Mouse (Mus musculus) MEL (cell line): Measurements from ENCODE around the gene Zbtb1. TPM values are rescaled to one million over a fixed set of nuclear protein-coding genes. Genes with fewer than 3 reads are reported as not detected.
A peak's percentile ranks its signal among the peaks of the same experiment; 100 is the strongest.

Experiments
- DNase-seq: peaks from one replicate; pipeline ENCODE4 v3.0.0; 2011; ENCODE audit warnings: low read depth, low spot score
- H3K27ac ChIP-seq: 2 replicates; pipeline ENCODE4 v1.5.1; 2012; ENCODE audit warnings: low read depth, mild to moderate bottlenecking, control low read depth, low read length, moderate library complexity; ENCODE audit not compliant: control insufficient read depth
- H3K27me3 ChIP-seq, 2 experiments: fragments of 150-350 bp in 1 of 2; sonication (generic) in 1 of 2; 2 replicates each; pipeline ENCODE4 v1.6.1; 2012; ENCODE audit warnings: low read length in 2 of 2, mild to moderate bottlenecking in 2 of 2, improper control_type of control experiment in 1 of 2, moderate library complexity in 1 of 2; ENCODE audit not compliant: insufficient read depth in 2 of 2, control insufficient read depth in 1 of 2
- H3K36me3 ChIP-seq, 2 experiments: 2 replicates each; pipeline ENCODE4 v1.6.1; 2012 to 2014; ENCODE audit warnings: low read length in 2 of 2, improper control_type of control experiment in 1 of 2, inconsistent platforms in 1 of 2, mild to moderate bottlenecking in 1 of 2; ENCODE audit not compliant: insufficient read depth in 2 of 2, control insufficient read depth in 1 of 2
- H3K4me1 ChIP-seq, 2 experiments: fragments of 150-350 bp in 1 of 2; sonication (generic) in 1 of 2; 2 replicates each; pipeline ENCODE4 v1.6.1; 2012; ENCODE audit warnings: low read length in 2 of 2, improper control_type of control experiment in 1 of 2, mild to moderate bottlenecking in 1 of 2; ENCODE audit not compliant: insufficient read depth in 2 of 2, control insufficient read depth in 1 of 2
- H3K4me3 ChIP-seq, 2 experiments: fragments of 150-350 bp in 1 of 2; sonication (generic) in 1 of 2; 2 replicates each; pipeline ENCODE4 v1.5.1; 2012; ENCODE audit warnings: low read depth in 2 of 2, low read length in 2 of 2, mild to moderate bottlenecking in 2 of 2, moderate library complexity in 2 of 2, control low read depth in 1 of 2, improper control_type of control experiment in 1 of 2; ENCODE audit not compliant: control insufficient read depth in 1 of 2, insufficient read depth in 1 of 2
- H3K79me2 ChIP-seq: 2 replicates; pipeline ENCODE4 v1.6.1; 2012; ENCODE audit warnings: mild to moderate bottlenecking, low read length, moderate library complexity; ENCODE audit not compliant: control insufficient read depth, poor library complexity, insufficient read depth
- H3K9ac ChIP-seq: 2 replicates; pipeline ENCODE4 v1.6.1; 2012; ENCODE audit warnings: low read depth, mild to moderate bottlenecking, control low read depth, low read length, moderate library complexity; ENCODE audit not compliant: control insufficient read depth, poor library complexity, severe bottlenecking
- H3K9me3 ChIP-seq: fragments of 150-350 bp; sonication (generic); replicated peaks from 2 replicates; pipeline ENCODE4 v1.6.1; 2012; ENCODE audit warnings: mild to moderate bottlenecking, low read length, improper control_type of control experiment, moderate library complexity; ENCODE audit not compliant: insufficient read depth
- BHLHE40 ChIP-seq: IDR thresholded peaks from 2 replicates; pipeline ENCODE4 v1.6.1; 2012; ENCODE audit warnings: low read depth, mild to moderate bottlenecking, inconsistent platforms, low read length, improper control_type of control experiment, borderline replicate concordance
- CHD1 ChIP-seq: IDR thresholded peaks from 2 replicates; pipeline ENCODE4 v1.6.1; 2012; ENCODE audit warnings: low read depth, mild to moderate bottlenecking, inconsistent platforms, low read length, improper control_type of control experiment
- CTCF ChIP-seq, 3 experiments: IDR thresholded peaks in 2 of 3; conservative IDR thresholded peaks in 1 of 3; 2 replicates each; pipeline ENCODE4 v1.5.1; 2011 to 2012; ENCODE audit warnings: low read length in 3 of 3, low read depth in 2 of 3, mild to moderate bottlenecking in 2 of 3, improper control_type of control experiment in 1 of 3, inconsistent platforms in 1 of 3, mixed read lengths in 1 of 3, moderate library complexity in 1 of 3; ENCODE audit not compliant: control insufficient read depth in 1 of 3, insufficient read depth in 1 of 3, poor library complexity in 1 of 3, severe bottlenecking in 1 of 3
- HCFC1 ChIP-seq: IDR thresholded peaks from 2 replicates; pipeline ENCODE4 v1.6.1; 2012; ENCODE audit warnings: low read depth, mild to moderate bottlenecking, inconsistent platforms, low read length, improper control_type of control experiment, moderate library complexity
- MAX ChIP-seq: IDR thresholded peaks from 2 replicates; pipeline ENCODE4 v1.6.1; 2011; ENCODE audit warnings: low read length, improper control_type of control experiment
- MYB ChIP-seq: IDR thresholded peaks from 2 replicates; pipeline ENCODE4 v1.6.1; 2011; ENCODE audit warnings: mild to moderate bottlenecking, low read depth, low read length, improper control_type of control experiment
- MYC ChIP-seq: IDR thresholded peaks from 2 replicates; pipeline ENCODE4 v1.6.1; 2011; ENCODE audit warnings: low read depth, mild to moderate bottlenecking, low read length, improper control_type of control experiment, moderate library complexity
- NRF1 ChIP-seq: IDR thresholded peaks from 2 replicates; pipeline ENCODE4 v1.6.1; 2014; ENCODE audit warnings: low read depth, mild to moderate bottlenecking, inconsistent platforms, low read length, improper control_type of control experiment, moderate library complexity; ENCODE audit not compliant: poor library complexity, insufficient read depth, severe bottlenecking
- POLR2A ChIP-seq, 2 experiments: IDR thresholded peaks; 2 replicates each; pipeline ENCODE4 v1.6.1; 2011 to 2012; ENCODE audit warnings: low read length in 2 of 2, mild to moderate bottlenecking in 2 of 2, control low read depth in 1 of 2, improper control_type of control experiment in 1 of 2, low read depth in 1 of 2, moderate library complexity in 1 of 2; ENCODE audit not compliant: control insufficient read depth in 1 of 2, insufficient read depth in 1 of 2, poor library complexity in 1 of 2
- POLR2AphosphoS2 ChIP-seq: IDR thresholded peaks from 2 replicates; pipeline ENCODE4 v1.6.1; 2011; ENCODE audit warnings: low read length, improper control_type of control experiment
- RAD21 ChIP-seq: IDR thresholded peaks from 2 replicates; pipeline ENCODE4 v1.6.1; 2011; ENCODE audit warnings: mild to moderate bottlenecking, low read depth, low read length, improper control_type of control experiment
- SIN3A ChIP-seq: IDR thresholded peaks from 2 replicates; pipeline ENCODE4 v1.6.1; 2012; ENCODE audit warnings: low read length, improper control_type of control experiment, inconsistent platforms
- TCF12 ChIP-seq: IDR thresholded peaks from 2 replicates; pipeline ENCODE4 v1.6.1; 2014; ENCODE audit warnings: low read depth, mild to moderate bottlenecking, inconsistent platforms, low read length, improper control_type of control experiment, moderate library complexity
- UBTF ChIP-seq: IDR thresholded peaks from 2 replicates; pipeline ENCODE4 v1.6.1; 2012; ENCODE audit warnings: low read depth, mild to moderate bottlenecking, inconsistent platforms, low read length, improper control_type of control experiment, moderate library complexity, borderline replicate concordance; ENCODE audit not compliant: insufficient read depth
- ZC3H11A ChIP-seq: IDR thresholded peaks from 2 replicates; pipeline ENCODE4 v1.6.1; 2012; ENCODE audit warnings: low read depth, mild to moderate bottlenecking, inconsistent platforms, low read length, improper control_type of control experiment
- ZNF384 ChIP-seq: IDR thresholded peaks from 2 replicates; pipeline ENCODE4 v1.6.1; 2012; ENCODE audit warnings: low read depth, mild to moderate bottlenecking, inconsistent platforms, low read length, improper control_type of control experiment
- polyA plus RNA-seq, 2 experiments: library from polyadenylated mRNA; stranded (reverse) in 1 of 2; unstranded in 1 of 2; fragments of >175 nt in 1 of 2; fragments of >200 nt in 1 of 2; gene quantifications; 2 replicates each; pipeline versions ENCODE4 v1.2.1 to v1.2.4; 2012; ENCODE audit warnings: low replicate concordance in 2 of 2, low read depth in 1 of 2; ENCODE audit not compliant: insufficient read length in 2 of 2, insufficient read depth in 1 of 2, missing spikeins in 1 of 2
- total RNA-seq: library from RNA; depleted of rRNA; stranded (reverse); fragments of 300-350 nt; gene quantifications from 2 replicates; pipeline ENCODE4 v1.2.3, GENCODE M21; 2012

The Zbtb1 gene
- total and polyA plus RNA-seq, 3 experiments, result 5.1 to 7.0 TPM; not detected in 1

- Histone ChIP-seq H3K9ac (no peak overlapping the region), H3K4me1 (peaks cover 2 to 3% of the 10 kb centered on the region in 2 experiments; a peak in 1 of 4 replicates), H3K36me3 (peaks cover 0 to 5% of the 10 kb centered on the region in 2 experiments; a peak in 1 of 4 replicates), H3K9me3 (no peaks in the 10 kb centered on the region), H3K4me3 (peak overlapping the region in 1 of 2 experiments; percentile 68; a peak in 1 of 4 replicates), H3K27me3 (no peaks in the 10 kb centered on the region), H3K27ac (no peak overlapping the region), H3K79me2 (no peaks in the 10 kb centered on the region; the same call in 1 of the 2 replicates)
- DNase-seq, result no peak
- TF ChIP-seq HCFC1, result no peak
- TF ChIP-seq MAX, result no peak
- no peak for TF ChIP-seq RAD21
- no peak for TF ChIP-seq UBTF
- no peak for TF ChIP-seq MYC
- TF ChIP-seq BHLHE40, result no peak
Observed at GRCm38 (mm10) chr12:76404836-76405182, 34.7 kb downstream of the Zbtb1 start.

GRCm38 (mm10) chr12:76405183-76405970, 35.3 kb downstream of the Zbtb1 start:
- Histone ChIP-seq H3K79me2 (no peaks in the 10 kb centered on the region; the same call in 1 of the 2 replicates), H3K36me3 (peaks cover 0 to 5% of the 10 kb centered on the region in 2 experiments; a peak in 1 of 4 replicates), H3K9me3 (no peaks in the 10 kb centered on the region), H3K9ac (no peak overlapping the region), H3K27ac (no peak overlapping the region), H3K4me1 (peaks cover 2 to 3% of the 10 kb centered on the region in 2 experiments; a peak in 1 of 4 replicates), H3K4me3 (no peak overlapping the region), H3K27me3 (no peaks in the 10 kb centered on the region)
- TF ChIP-seq TCF12, result no peak
- no peak for TF ChIP-seq UBTF
- TF ChIP-seq POLR2A (IDR thresholded peaks at IDR 0.05; ENCODE audit: control insufficient read depth in 1 of 2, insufficient read depth in 1 of 2, low read depth in 1 of 2, low read length in 2 of 2, poor library complexity in 1 of 2), result no peak
- TF ChIP-seq CTCF (IDR thresholded peaks at IDR 0.05 in 2 of 3, conservative IDR thresholded peaks at IDR 0.05 in 1 of 3; ENCODE audit: control insufficient read depth in 1 of 3, insufficient read depth in 1 of 3, low read depth in 2 of 3, low read length in 3 of 3, poor library complexity in 1 of 3, severe bottlenecking in 1 of 3), result no peak
- no peak for TF ChIP-seq SIN3A
- no peak for TF ChIP-seq ZNF384
- no peak for TF ChIP-seq NRF1
- no peak for TF ChIP-seq CHD1
- TF ChIP-seq MYB, result no peak
- no peak for TF ChIP-seq ZC3H11A
- TF ChIP-seq POLR2AphosphoS2, result no peak
- DNase-seq, result no peak
